Mouse (Mus musculus): ENCODE data around the gene Fkrp. TPM values are rescaled to one million over a fixed set of nuclear protein-coding genes. Genes with fewer than 3 reads are reported as not detected.

Gene Fkrp
- total RNA-seq, 2 experiments from 2014 or later = 51.7 to 58.0 TPM

Other genes starting within 250 kb of the Fkrp start
- 10 to 100 TPM; 17.4 to 24.4 TPM for gene Arhgap35, start 201.7 kb downstream of the Fkrp start, total RNA-seq (2021)
- gene Ceacam15, start 141.0 kb downstream of the Fkrp start, total RNA-seq (2021) = not detected
- not detected for gene Ceacam9, start 94.8 kb downstream of the Fkrp start, total RNA-seq (2021)
- gene Ap2s1, start 78.3 kb downstream of the Fkrp start, total RNA-seq (2021) = 10 to 100 TPM; 44.5 to 46.8 TPM
- 10 to 100 TPM; 14.0 to 14.3 TPM for gene Slc1a5, start 35.4 kb downstream of the Fkrp start, total RNA-seq (2021)
- 10 to 100 TPM in 1 of 2 experiments, 1 to 10 TPM in 1; 9.8 to 13.6 TPM for gene Strn4, start 843 bp downstream of the Fkrp start, total RNA-seq (2021)
- 1 to 10 TPM; 4.9 to 5.9 TPM for gene Prkd2, start 26.2 kb upstream of the Fkrp start, total RNA-seq (2021)
- gene Dact3, start 58.6 kb upstream of the Fkrp start, total RNA-seq (2021) = 1 to 10 TPM in 1 of 2 experiments, under 1 TPM in 1; 0.89 to 1.6 TPM
- under 1 TPM; 0.37 to 0.71 TPM for gene Gng8, start 75.1 kb upstream of the Fkrp start, total RNA-seq (2021)
- gene Ptgir, start 89.8 kb upstream of the Fkrp start, total RNA-seq (2021) = 1 to 10 TPM in 1 of 2 experiments, under 1 TPM in 1; 0.39 to 2.2 TPM
- gene Calm3, start 107.4 kb upstream of the Fkrp start, total RNA-seq (2021) = 100 to 1,000 TPM; 334 to 349 TPM
- under 1 TPM; 0.50 to 0.64 TPM for gene Pnmal2, start 128.0 kb upstream of the Fkrp start, total RNA-seq (2021)
- not detected for gene Pnmal1, start 142.9 kb upstream of the Fkrp start, total RNA-seq (2021)
- not detected for gene Gm42372, start 166.4 kb upstream of the Fkrp start, total RNA-seq (2021)
- under 1 TPM; 0.94 to 0.97 TPM for gene Ccdc8, start 176.0 kb upstream of the Fkrp start, total RNA-seq (2021)
- gene Ppp5c, start 211.2 kb upstream of the Fkrp start, total RNA-seq (2021) = 10 to 100 TPM; 62.4 to 63.0 TPM
- gene Hif3a, start 245.7 kb upstream of the Fkrp start, total RNA-seq (2021) = 1 to 10 TPM in 1 of 2 experiments, under 1 TPM in 1; 0.64 to 1.6 TPM